11 mouse cellular contexts compared by ENCODE assay signal in genomic region chr16:8737341-8737665, GRCm38 (mm10). TPM values are rescaled to one million over a fixed set of nuclear protein-coding genes. Genes with fewer than 3 reads are reported as not detected.
DNase-seq lines count a peak whose midpoint lies in the region; ATAC-seq and TF ChIP-seq lines count a peak whose summit lies in the region.
"Had no signal": no experiment of that assay in that cellular context is flagged by ENCODE, and none has a peak within 500 bp of the region (broad histone marks: within the 10 kb centered on the region; RNA-seq: fewer than 3 reads in every experiment).

No protein-coding gene starts in this region.

- DNase-seq in heart, embryonic 10.5 days (ENCODE audit: low spot score), result no peak
- no peak for DNase-seq in heart, adult 11 months
- DNase-seq in CH12.LX (ENCODE audit: extremely low read depth), result no peak
- no peak for DNase-seq in forebrain, postnatal 0 days
- DNase-seq in adrenal gland, adult 2 months, result no peak
- no peak for DNase-seq in spleen, postnatal 10 days (ENCODE audit: low spot score in 2 of 2)
- no peak for DNase-seq in thymus, postnatal 10 days (ENCODE audit: low spot score in 2 of 2)

- H3K4me2 ChIP-seq in CH12.LX (ENCODE audit: insufficient read depth, low read depth, poor library complexity, severe bottlenecking), result peak overlapping the region; percentile 99
- peak overlapping the region; percentile 93 for H3K4me2 ChIP-seq in forebrain, postnatal 0 days (ENCODE audit: low read depth)
- peak overlapping the region; percentile 82 for H3K4me2 ChIP-seq in liver, embryonic 15.5 days

- dilution Hi-C loops in CH12.LX (cut with MboI; ENCODE audit: extremely low pct_ligation_motif_present, extremely low pct_unique_long_range_greater_than_20kb, low sequenced_read_pairs), result no loop called here

- WGBS in heart, embryonic 10.5 days, result under 1% methylated on average over 11 of the region's 11 CpGs
- WGBS in forebrain, postnatal 0 days, result 2% methylated on average over 11 of the region's 11 CpGs
- under 1% methylated on average over 11 of the region's 11 CpGs for WGBS in liver, embryonic 15.5 days (ENCODE audit: insufficient replicate concordance)

- no peak for TF ChIP-seq EP300 in CH12.LX (IDR thresholded peaks at IDR 0.05; ENCODE audit: low read length)

- peaks cover 36% of the 10 kb centered on the region for H3K4me1 ChIP-seq in heart, embryonic 10.5 days
- peaks cover 19 to 53% of the 10 kb centered on the region in 2 experiments for H3K4me1 ChIP-seq in CH12.LX (ENCODE audit: control insufficient read depth in 1 of 2, insufficient read depth in 2 of 2)
- H3K4me1 ChIP-seq in forebrain, postnatal 0 days (ENCODE audit: insufficient read depth), result peaks cover 8% of the 10 kb centered on the region
- H3K4me1 ChIP-seq in liver, embryonic 15.5 days (replicated peaks), result peaks cover 78% of the 10 kb centered on the region

- peak overlapping the region; percentile 97 for H3K4me3 ChIP-seq in heart, embryonic 10.5 days
- H3K4me3 ChIP-seq in CH12.LX (replicated peaks in 1 of 3; ENCODE audit: low read depth in 2 of 3, low read length in 2 of 3, poor library complexity in 1 of 3), result peak overlapping the region; percentile 74 to 86 (median 85)
- peak overlapping the region; percentile 87 for H3K4me3 ChIP-seq in forebrain, postnatal 0 days (ENCODE audit: low read depth, low read length)
- H3K4me3 ChIP-seq in liver, embryonic 15.5 days (replicated peaks), result peak overlapping the region; percentile 78

- peak overlapping the region; percentile 99 for H3K9ac ChIP-seq in CH12.LX (ENCODE audit: insufficient read depth, low read depth)
- peak overlapping the region; percentile 94 for H3K9ac ChIP-seq in forebrain, postnatal 0 days
- peak overlapping the region; percentile 100 for H3K9ac ChIP-seq in liver, embryonic 15.5 days

- no peak for TF ChIP-seq POLR2A in CH12.LX (IDR thresholded peaks at IDR 0.05; ENCODE audit: low read depth, low read length)

- H3K79me2 ChIP-seq in CH12.LX (replicated peaks; ENCODE audit: control insufficient read depth, extremely low read depth, insufficient read depth, poor library complexity, severe bottlenecking), result peaks cover 61% of the 10 kb centered on the region

- H3K27ac ChIP-seq in heart, embryonic 10.5 days, result peak overlapping the region; percentile 99
- no peak overlapping the region for H3K27ac ChIP-seq in CH12.LX (ENCODE audit: insufficient read depth, low read depth)
- H3K27ac ChIP-seq in forebrain, postnatal 0 days (ENCODE audit: low read depth, low read length), result no peak overlapping the region
- peak overlapping the region; percentile 98 for H3K27ac ChIP-seq in liver, embryonic 15.5 days (replicated peaks)

- ATAC-seq in forebrain, postnatal 0 days, result no peak
- no peak for ATAC-seq in liver, embryonic 15.5 days (ENCODE audit: insufficient read depth)

- H3K9me3 ChIP-seq in heart, embryonic 10.5 days, result no peaks in the 10 kb centered on the region
- H3K9me3 ChIP-seq in CH12.LX (replicated peaks; ENCODE audit: low read length), result no peaks in the 10 kb centered on the region
- H3K9me3 ChIP-seq in forebrain, postnatal 0 days (ENCODE audit: low read length), result no peaks in the 10 kb centered on the region
- no peaks in the 10 kb centered on the region for H3K9me3 ChIP-seq in liver, embryonic 15.5 days (replicated peaks)

- no peak for TF ChIP-seq RAD21 in CH12.LX (IDR thresholded peaks at IDR 0.05; ENCODE audit: low read depth, low read length)

- TF ChIP-seq CTCF in CH12.LX (conservative IDR thresholded peaks at IDR 0.05 in 1 of 2, IDR thresholded peaks at IDR 0.05 in 1 of 2; ENCODE audit: low read depth in 2 of 2, low read length in 2 of 2), result no peak
- no peak for TF ChIP-seq CTCF in forebrain, postnatal 0 days (IDR thresholded peaks at IDR 0.05; ENCODE audit: low read depth)

- in situ Hi-C loops in CH12.LX (cut with MboI; ENCODE audit: low pct_ligation_motif_present, low pct_unique_long_range_greater_than_20kb, low sequenced_read_pairs), result no loop called here

- H3K36me3 ChIP-seq in heart, embryonic 10.5 days, result no peaks in the 10 kb centered on the region; the same call in 1 of the 2 replicates
- peaks cover 2 to 28% of the 10 kb centered on the region in 2 experiments for H3K36me3 ChIP-seq in CH12.LX (replicated peaks in 1 of 2; ENCODE audit: control insufficient read depth in 1 of 2, insufficient read depth in 1 of 2, low read length in 1 of 2)
- no peaks in the 10 kb centered on the region for H3K36me3 ChIP-seq in forebrain, postnatal 0 days (ENCODE audit: insufficient read depth)
- peaks cover 29% of the 10 kb centered on the region for H3K36me3 ChIP-seq in liver, embryonic 15.5 days (replicated peaks)

- H3K27me3 ChIP-seq in heart, embryonic 10.5 days (ENCODE audit: insufficient read depth, poor library complexity, severe bottlenecking), result no peaks in the 10 kb centered on the region
- peaks cover 1% of the 10 kb centered on the region for H3K27me3 ChIP-seq in CH12.LX (replicated peaks)
- H3K27me3 ChIP-seq in forebrain, postnatal 0 days (ENCODE audit: insufficient read depth, low read length), result no peaks in the 10 kb centered on the region
- no peaks in the 10 kb centered on the region for H3K27me3 ChIP-seq in liver, embryonic 15.5 days

TF ChIP-seq in CH12.LX, 34 proteins besides CTCF, POLR2A, EP300 and RAD21:
- TF ChIP-seq MYC (IDR thresholded peaks at IDR 0.05; ENCODE audit: low read depth, low read length) (0 out of 2 replicates have a peak, but pooled peaks have one; percentile 22), MXI1 (IDR thresholded peaks at IDR 0.05; ENCODE audit: low read depth, low read length) (peak; percentile 44; the same call in 1 of the 2 replicates), ZC3H11A (IDR thresholded peaks at IDR 0.05; ENCODE audit: low read depth, low read length) (no peak), ZMIZ1 (IDR thresholded peaks at IDR 0.05; ENCODE audit: low read depth, low read length) (no peak), CHD1 (IDR thresholded peaks at IDR 0.05; ENCODE audit: low read depth, low read length) (0 out of 2 replicates have a peak, but pooled peaks have one; percentile 55), MAX (IDR thresholded peaks at IDR 0.05; ENCODE audit: low read length) (0 out of 2 replicates have a peak, but pooled peaks have one; percentile 45)

RNA-seq across cellular contexts. Expression of gene Usp7, which starts 54.8 kb away (rescaled TPM):
- polyA plus RNA-seq in heart, embryonic 10.5 days (2016; fragmentation: Nextera tagmentation; extraction: Ambion mirVana), result 16.8 and 24.3 TPM in 2 replicates
- total RNA-seq in CH12.LX (2012; rRNA removed), result 113 and 140 TPM in 2 replicates
- total RNA-seq in CH12.LX (2014; rRNA removed), result 143 and 169 TPM in 2 replicates
- 156 and 169 TPM in 2 replicates for polyA plus RNA-seq in CH12.LX (2012; ENCODE audit: insufficient read length, low read depth)
- 119 and 200 TPM in 2 replicates for total RNA-seq in forebrain, postnatal 0 days (2014; rRNA removed)
- 14.5 and 18.9 TPM in 2 replicates for polyA plus RNA-seq in forebrain, postnatal 0 days (2015; fragmentation: Nextera tagmentation; extraction: Ambion mirVana)
- polyA plus RNA-seq in liver, embryonic 15.5 days (2015; fragmentation: Nextera tagmentation; extraction: Ambion mirVana), result 24.4 and 29.4 TPM in 2 replicates
- 100 to 1,000 TPM in 1 of 2 experiments, 10 to 100 TPM in 1; 83.9 to 128 TPM for total RNA-seq in adrenal gland, adult 2 months (2021)
- 6.8 and 9.6 TPM in 2 replicates for polyA plus RNA-seq in adrenal gland, adult 2 months (2012; rRNA removed)

RNA-seq across cellular contexts. Expression of gene Gm5767, which starts 56.7 kb away (rescaled TPM):
- not detected in 2 replicates for polyA plus RNA-seq in heart, embryonic 10.5 days (2016; fragmentation: Nextera tagmentation; extraction: Ambion mirVana)
- not detected in 2 replicates for total RNA-seq in CH12.LX (2012; rRNA removed)
- total RNA-seq in CH12.LX (2014; rRNA removed), result not detected in 2 replicates
- polyA plus RNA-seq in CH12.LX (2012; ENCODE audit: insufficient read length, low read depth), result not detected in 2 replicates
- total RNA-seq in forebrain, postnatal 0 days (2014; rRNA removed), result not detected in 2 replicates
- not detected in 2 replicates for polyA plus RNA-seq in forebrain, postnatal 0 days (2015; fragmentation: Nextera tagmentation; extraction: Ambion mirVana)
- 0.24 TPM in 1 of 2 replicates, not detected in the other for polyA plus RNA-seq in liver, embryonic 15.5 days (2015; fragmentation: Nextera tagmentation; extraction: Ambion mirVana)
- total RNA-seq in adrenal gland, adult 2 months (2021), result not detected
- polyA plus RNA-seq in adrenal gland, adult 2 months (2012; rRNA removed), result 0.25 and 0.29 TPM in 2 replicates
- total RNA-seq: common myeloid progenitor, adult 5-6 weeks; neutrophil, adult 5-6 weeks had no signal
- polyA plus RNA-seq: CD4-positive, CD25-positive, alpha-beta regulatory T cell, adult 4 months had no signal

Comparison
In these comparisons a context has a peak if more than half of its experiments do, and no peak if none do; other contexts are left out.
1. H3K27ac ChIP-seq: peak in heart, embryonic 10.5 days (single experiment) and liver, embryonic 15.5 days (single experiment); none in CH12.LX (single experiment) and forebrain, postnatal 0 days (single experiment).
2. Peak in every context shown above with its lines, with median percentiles within 50 percentile points of each other: H3K4me3 ChIP-seq, H3K4me2 ChIP-seq and H3K9ac ChIP-seq.